Mouse (Mus musculus) thymus, adult 2 months (tissue): ENCODE results near the gene Cpb1.

Experiments
- CTCF ChIP-seq: fragments of 200-500 bp; IDR thresholded peaks from 2 replicates; pipeline ENCODE4 v1.5.1; 2012; ENCODE audit warnings: mild to moderate bottlenecking, control low read depth, low read length, moderate library complexity, borderline replicate concordance; ENCODE audit not compliant: control insufficient read depth, poor library complexity, insufficient read depth; ENCODE audit errors: extremely low read depth
- POLR2A ChIP-seq: fragments of 200-500 bp; IDR thresholded peaks from 2 replicates; pipeline ENCODE4 v1.6.1; 2012; ENCODE audit warnings: mild to moderate bottlenecking, low read length, control low read depth, moderate library complexity; ENCODE audit not compliant: control insufficient read depth, poor library complexity, insufficient read depth; ENCODE audit errors: extremely low read depth

- TF ChIP-seq CTCF (no peak), POLR2A (no peak)
Observed at GRCm38 (mm10) chr3:20225429-20225828, 50.1 kb downstream of the Cpb1 start.
